Mouse (Mus musculus) heart, postnatal 14 days (tissue): ENCODE measurements around the gene Ly6g6c. TPM values are rescaled to one million over a fixed set of nuclear protein-coding genes. Genes with fewer than 3 reads are reported as not detected.

Experiments
- DNase-seq, 2 experiments: peaks; one replicate each; pipeline ENCODE4 v3.0.0; 2021 to 2022
- intact Hi-C: fragments of 180-260 bp; cut with DNase I; formaldehyde crosslinking; loops from one replicate; pipeline ENCODE4 v1.15.1; 2025
- long read RNA-seq, 2 experiments: library from polyadenylated mRNA; stranded (forward); transcript quantifications; one replicate each; pipeline ENCODE4 v2.0.0; 2021
- total RNA-seq, 2 experiments: library from RNA; stranded (reverse); gene quantifications; 2 replicates each; pipeline ENCODE4 v1.2.3; 2021

Ly6g6c gene
- total RNA-seq: not detected
- long read RNA-seq, experiment 1: 0 reads
- long read RNA-seq, experiment 2: 0 reads

DNA sequence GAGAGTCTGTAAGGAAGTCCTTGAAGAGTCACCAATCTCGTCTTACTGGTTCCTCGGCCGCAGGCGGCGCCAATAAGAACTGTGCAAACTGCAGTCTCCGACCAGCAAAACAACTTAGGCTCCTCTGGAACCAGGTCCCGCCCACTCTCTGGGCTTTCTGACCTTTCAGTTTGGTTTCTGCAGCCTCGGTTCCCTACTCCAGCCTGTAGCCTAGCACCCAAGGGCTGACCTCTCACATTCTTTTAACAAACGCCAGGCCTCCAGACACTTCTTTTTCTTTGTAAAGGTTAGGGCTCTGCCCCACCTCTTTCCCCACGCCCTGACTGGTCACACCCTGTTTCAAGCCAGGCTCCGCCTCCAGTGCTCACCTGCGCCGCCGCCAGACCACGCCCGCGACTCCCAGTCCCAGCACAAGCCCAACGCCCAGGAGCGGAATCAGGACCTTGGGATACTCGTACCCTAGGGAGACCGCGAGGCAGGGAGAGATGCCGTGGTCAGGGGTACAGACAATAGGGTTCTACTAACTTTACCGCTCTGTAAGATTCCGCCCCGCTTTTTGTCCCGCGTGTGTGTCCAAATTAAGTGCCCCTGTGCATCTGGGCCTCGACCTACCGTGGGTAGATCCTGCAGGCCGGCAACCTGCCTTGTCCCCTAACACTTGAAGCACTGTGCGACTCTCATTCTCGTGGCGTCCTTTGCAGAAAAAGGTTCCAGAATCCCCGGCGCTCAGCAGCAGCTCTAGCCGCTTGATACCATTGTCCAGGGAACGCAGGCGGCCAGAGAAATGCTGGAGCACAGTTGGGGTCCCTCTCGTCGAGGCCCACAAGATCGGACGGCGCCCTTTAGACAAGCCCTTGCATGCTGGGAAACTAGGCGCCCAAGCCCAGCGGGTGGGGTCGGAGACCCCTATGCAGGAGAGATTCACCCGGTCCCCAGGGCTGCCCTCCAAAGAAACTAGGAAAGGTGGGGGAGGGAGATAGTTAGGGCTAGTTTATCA is at the start of gene Ly6g6c:
TSS of gene Ly6g6c (plus strand) at position 438 of the 997 bp plus-strand sequence.
- DNase-seq: peak; percentile 53 to 59
- intact Hi-C loops: no loop called here

DNA sequence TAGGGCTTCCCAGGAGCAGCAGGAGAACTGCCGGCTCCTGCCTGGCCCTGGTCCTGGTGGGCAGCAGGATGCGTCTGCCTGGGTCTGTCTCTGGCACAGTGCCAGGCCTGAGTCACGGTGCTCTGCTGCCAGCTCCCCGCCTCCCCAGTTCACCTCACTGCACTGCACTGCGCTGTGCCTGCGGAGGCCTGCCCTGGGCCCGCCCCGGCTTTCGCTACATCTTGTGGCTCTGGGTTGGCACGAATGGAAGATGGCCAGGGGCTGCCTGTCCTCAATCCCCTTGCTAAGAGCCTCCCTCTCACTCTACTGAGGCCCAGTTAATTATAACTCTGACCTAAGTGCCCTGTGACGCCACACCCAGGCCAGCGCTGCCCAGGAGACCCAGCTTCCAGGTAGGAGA is 48.8 kb upstream of the Ly6g6c start, which contains the start of gene Vwa7:
TSS of gene Vwa7 (plus strand) at position 204 of the 400 bp plus-strand sequence.
- intact Hi-C loops: no loop called here
- peak; percentile 41 to 54 for DNase-seq

DNA sequence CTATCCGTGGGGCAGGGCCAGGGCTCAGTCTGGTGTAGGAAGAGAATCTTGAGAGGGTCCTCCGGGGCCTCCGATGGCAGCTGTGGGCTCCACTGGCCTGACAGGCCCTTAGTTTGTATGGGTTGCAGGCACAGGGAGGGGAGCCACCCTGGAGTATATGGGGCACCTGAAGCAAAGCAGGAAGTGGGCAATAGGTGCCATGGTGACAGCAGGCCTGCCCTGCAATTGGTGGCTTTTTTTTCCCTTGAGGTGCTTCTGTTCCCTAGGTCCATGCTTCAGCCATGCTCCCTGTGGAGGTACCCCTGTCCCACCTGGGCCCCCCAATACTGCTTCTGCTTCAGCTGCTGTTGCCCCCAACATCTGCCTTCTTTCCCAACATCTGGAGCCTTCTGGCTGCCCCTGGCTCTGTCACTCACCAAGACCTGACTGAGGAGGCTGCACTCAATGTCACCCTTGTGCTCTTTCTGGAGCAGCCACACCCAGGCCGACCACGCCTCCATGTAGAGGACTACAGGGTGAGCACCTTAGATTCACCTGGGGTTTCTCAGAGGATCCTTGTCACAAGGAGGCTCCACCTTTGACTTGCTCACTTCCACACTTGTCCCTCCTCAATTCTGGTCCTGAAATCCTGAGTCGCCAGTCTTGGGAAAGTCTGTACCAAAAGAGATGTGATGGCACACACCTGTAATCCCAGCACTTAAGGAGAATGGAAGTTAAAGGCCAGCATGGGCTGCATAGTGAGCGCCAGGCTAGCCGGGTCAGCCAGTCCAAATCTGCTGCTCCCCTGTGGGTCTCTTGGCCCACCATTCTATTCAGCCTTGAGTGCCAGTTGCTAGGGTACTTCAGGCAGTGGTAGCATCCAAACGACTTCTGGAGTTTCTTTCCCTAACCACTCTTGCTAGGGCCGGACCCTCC is 48.1 kb upstream of the Ly6g6c start:
- intact Hi-C loops: no loop called here

DNA sequence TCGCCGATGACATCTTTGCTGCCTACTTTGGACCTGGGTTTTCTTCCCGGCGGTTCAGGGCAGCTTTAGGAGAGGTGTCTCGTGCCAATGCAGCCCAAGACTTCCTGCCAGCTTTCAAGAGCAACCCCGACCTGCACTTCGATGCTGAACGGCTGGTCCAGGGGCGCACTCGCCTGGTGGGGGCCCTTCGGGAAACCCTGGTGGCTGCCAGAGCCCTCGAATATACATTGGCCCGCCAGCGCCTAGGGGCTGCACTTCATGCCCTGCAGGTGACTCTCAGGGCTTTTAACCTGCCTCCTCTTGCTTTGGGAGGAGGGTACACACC is 47.5 kb upstream of the Ly6g6c start:
- intact Hi-C loops: no loop called here
- DNase-seq: no peak

More for the DNA sequence above, 48.1 kb upstream of the Ly6g6c start:
- no peak for DNase-seq

DNA sequence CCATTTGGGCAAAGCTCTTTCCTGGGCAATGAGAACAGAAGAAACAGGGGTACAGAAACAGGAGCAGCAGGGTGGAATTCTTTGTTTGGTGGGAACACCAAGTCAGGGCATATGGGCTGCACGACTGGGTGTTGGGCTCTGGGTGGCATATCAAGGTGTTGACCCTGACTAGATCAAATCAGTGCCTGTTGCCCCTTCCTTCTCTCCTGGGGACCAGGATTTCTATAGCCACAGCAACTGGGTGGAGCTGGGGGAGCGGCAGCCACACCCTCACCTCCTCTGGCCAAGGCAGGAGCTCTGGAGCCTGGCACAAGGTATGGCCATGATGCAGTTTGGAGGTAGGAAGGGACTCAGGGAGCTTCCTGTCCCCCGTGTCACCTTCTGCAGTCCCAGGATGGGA is 47.0 kb upstream of the Ly6g6c start:
- intact Hi-C loops: no loop called here
- no peak for DNase-seq

DNA sequence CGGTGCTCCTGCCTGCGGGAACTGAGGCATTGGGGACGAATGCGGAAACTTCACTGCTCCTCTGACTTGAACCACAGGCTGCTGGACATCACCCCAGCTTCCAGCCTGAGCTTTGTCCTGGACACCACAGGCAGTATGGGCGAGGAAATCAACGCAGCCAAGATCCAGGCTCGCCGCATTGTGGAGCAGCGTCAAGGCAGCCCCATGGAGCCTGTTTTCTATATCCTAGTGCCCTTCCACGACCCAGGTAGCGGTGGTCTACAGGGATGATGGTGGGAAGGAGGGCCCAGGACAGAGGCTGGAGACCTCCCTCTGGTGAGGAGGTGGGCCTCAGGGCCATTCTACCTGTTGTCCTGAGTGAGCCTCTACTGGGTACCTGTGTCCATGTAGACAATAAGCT is 45.3 kb upstream of the Ly6g6c start:
- intact Hi-C loops: loop anchor here (2.0 kb wide), 1 partner anchor 59 kb away; the partner anchor contains the start of gene Ly6g6d
- no peak for DNase-seq

DNA sequence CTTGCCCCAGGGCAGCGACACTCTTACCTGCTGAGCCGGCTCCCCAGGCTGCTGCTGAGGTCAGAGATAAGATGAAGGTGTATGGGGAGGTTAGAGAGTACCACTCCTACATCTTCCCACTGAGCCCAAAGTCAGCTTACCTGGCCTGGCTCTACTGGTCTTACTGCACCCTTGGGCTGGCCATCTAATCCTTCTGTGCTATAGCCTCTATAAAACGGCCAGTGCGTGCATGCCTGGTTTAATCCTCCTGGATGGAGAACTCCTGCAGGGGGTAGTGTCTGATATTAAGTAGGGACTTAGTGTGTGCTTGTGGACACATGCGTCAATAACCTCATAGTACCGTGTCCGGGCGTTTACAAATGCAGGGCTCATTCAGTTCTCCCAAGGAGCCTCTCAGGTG is 44.6 kb upstream of the Ly6g6c start:
- DNase-seq: no peak
- intact Hi-C loops: loop anchor here (2.0 kb wide), 1 partner anchor 58 kb away; the partner anchor contains the start of gene Ly6g6d

DNA sequence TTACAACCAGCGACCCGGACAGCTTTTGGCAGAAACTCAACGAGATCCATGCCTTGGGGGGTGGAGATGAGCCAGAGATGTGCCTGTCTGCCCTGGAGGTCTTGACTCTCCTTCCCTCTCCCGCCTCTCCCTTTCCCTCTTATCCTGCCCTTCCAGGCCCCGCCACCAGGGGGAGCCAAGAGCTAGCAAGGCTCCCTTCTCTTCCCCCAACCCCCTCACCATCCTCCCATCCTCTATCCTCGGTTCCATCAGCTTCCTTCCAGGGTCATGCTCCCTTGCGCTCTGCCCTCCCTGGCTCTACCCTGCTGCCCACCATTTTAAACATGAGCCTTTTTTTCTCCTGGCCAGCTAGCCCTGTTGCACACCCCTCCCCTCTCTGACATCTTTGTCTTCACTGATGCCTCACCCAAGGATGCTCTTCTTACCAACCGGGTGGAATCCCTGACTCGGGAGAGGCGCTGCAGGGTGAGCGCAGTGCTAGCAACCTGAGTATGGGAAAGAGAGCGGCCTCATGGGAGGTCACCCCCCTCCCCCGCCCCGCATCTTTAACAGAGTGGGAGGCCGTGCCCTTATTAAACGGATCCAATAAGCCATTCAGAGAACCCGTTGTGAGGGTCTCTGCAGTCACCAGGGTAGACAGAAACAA is 43.9 kb upstream of the Ly6g6c start:
- DNase-seq: peak; percentile 89 to 94
- intact Hi-C loops: loop anchor here (1.0 to 2.0 kb wide), 2 partner anchors 58 to 85 kb away; partner anchors contain the start of gene Ly6g6d

DNA sequence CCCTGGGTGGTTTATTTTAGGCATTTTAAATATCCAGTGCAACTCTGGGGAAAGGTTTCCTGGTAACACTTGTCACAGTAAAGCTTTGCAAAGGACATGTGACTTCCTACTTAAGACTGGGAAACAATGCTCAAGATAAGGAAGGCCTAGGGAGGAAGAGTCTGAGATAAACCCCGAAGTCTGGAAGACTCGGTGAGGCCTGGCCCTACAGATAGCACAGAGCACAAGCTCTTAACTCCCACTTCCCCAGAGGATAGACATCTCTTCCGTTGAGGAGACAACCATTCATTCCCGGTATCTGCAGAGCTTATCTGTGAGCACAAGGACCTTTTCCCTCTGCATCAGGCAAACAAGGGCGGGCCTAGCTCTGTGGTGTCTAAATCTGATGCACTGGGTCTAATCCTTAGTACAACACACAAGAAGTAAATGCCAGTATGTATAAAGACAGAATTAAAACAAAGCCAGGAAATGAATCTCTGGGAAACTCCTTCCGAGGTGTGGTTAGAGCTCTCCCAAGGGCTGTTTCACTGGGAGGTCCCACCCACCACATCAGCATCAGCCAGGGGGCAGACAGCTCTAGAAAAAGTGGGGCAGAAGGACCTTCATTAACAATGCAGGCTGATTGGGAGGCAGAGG is 43.2 kb upstream of the Ly6g6c start:
- intact Hi-C loops: loop anchor here (1.0 to 2.0 kb wide), 4 partner anchors 23 to 84 kb away; partner anchors contain the start of genes Ddah2 and Ly6g6d
- DNase-seq: peak in 1 of 2 experiments; percentile 32

DNA sequence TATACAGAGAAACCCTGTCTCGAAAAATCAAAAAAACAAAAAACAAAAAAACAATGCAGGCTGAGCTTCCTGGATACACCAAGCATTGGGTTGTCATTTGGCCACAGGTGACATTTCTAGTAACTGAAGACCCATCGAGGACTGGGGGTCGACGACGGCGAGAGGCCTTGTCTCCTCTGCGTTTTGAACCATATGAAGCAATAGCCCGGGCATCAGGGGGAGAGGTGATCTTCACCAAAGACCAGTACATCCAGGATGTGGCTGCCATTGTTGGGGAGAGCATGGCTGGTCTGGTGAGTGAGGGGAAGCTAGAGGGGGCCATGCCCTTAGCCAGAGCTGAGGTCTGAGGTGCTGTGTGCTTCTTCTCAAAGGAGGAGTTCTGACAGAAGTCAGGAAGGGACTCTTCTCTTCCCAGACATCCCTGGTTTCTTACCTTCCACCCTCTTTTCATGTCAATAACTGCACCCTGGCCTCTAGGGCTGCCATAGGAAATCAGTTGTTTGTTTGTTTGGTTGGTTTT is 42.6 kb upstream of the Ly6g6c start:
- DNase-seq: no peak
- intact Hi-C loops: loop anchor here (1.0 to 2.0 kb wide), 2 partner anchors 22 to 37 kb away; partner anchors contain the start of gene Ddah2

DNA sequence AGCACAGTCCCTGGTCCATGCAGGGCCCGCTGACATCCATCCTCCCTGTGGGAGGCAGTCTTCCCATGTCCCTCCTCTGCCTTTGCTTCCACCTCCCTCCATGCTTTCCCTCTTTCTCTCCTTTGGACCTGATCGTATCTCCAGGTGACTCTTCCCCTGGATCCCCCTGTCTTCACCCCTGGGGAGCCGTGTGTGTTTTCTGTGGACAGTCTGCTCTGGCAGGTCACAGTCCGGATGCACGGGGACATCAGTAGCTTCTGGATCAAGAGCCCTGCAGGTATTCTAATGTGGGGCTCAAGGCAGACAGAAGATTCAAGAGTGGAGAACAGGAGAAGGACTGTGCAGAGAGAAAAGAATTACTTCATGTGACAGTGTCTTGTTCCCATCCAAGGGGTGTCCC is 42.0 kb upstream of the Ly6g6c start:
- intact Hi-C loops: loop anchor here (2.0 kb wide), 1 partner anchor 22 kb away; no protein-coding TSS in a partner anchor

DNA sequence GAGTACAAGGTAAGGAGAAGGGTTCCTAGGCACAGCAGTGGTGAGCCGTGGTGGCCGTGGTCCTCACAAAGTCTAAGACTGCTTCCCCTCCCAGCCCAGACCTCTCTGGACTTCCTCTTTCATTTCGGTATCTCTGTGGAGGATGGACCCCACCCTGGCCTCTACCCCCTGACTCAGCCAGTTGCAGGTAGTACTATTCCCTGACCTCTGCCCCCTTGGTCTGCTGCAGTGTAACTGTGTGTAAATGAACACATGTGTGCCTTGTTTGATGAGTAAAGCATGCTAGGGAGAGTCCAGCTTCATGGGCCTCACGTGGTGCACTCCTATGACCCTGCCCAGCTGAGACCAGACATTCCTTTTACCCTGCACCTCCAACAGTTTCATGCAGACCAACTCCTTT is 41.4 kb upstream of the Ly6g6c start:
- no peak for DNase-seq

More for the DNA sequence above, 42.0 kb upstream of the Ly6g6c start:
- no peak for DNase-seq

DNA sequence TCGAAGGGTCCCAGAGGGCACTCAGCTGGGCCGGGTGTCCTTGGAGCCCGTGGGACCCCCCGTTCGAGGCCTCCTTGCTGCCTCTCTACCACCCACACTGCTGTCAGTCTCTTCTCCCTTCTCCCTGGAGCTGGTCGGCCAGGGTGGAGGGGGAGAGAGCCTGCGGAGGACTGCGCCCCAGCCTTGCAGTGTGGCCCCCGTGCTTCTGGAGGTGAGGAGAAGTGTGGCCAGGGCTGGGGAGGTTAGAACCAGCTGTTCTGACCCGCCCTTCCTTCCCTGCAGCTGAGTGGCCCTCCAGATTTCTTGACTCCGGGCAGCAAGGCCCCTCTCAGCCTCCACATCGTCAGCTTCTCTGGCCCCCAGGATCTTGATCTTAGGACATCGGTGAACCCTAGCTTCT is 40.9 kb upstream of the Ly6g6c start:
- DNase-seq: no peak
- intact Hi-C loops: no loop called here

More for the DNA sequence above, 41.4 kb upstream of the Ly6g6c start:
- intact Hi-C loops: loop anchor here (2.0 kb wide), 1 partner anchor 21 kb away; no protein-coding TSS in a partner anchor

DNA sequence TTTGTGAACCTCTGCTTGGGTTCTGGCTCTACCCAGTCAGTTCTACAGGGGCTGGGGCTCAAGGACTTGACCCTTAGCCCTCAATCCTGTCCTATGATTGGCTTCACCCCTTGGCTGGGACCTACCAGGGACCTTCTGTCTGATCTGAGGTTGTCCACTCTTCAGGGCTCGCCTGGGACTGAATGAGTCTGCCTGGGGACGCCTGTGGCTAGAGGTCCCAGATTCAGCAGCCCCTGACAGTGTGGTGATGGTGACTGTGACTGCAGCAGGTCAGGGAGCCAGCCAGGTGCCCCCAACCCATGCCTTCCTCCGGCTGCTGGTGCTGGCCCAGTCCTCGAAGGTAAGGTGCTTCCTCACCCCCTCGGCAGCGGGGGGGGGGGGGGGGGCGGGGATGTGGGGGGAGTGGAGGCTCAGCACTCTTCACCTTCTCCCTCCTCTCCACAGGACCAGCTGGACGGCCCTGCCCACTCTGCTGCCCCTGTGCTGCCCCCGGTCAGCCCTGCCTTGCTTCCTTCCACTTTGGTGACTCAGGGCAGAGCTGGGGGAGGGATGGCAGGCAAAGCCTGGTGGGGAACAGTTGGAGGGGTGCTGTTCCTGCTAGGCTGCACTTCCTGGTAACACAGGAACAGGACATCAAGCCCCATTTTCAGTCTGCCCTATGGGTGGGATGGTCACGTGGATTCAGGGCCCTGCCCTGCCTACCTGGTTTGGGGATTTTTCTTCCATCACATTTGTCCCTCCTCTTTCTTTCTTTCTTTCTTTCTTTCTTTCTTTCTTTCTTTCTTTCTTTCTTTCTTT is 40.3 kb upstream of the Ly6g6c start:
- DNase-seq: no peak
- intact Hi-C loops: no loop called here

DNA sequence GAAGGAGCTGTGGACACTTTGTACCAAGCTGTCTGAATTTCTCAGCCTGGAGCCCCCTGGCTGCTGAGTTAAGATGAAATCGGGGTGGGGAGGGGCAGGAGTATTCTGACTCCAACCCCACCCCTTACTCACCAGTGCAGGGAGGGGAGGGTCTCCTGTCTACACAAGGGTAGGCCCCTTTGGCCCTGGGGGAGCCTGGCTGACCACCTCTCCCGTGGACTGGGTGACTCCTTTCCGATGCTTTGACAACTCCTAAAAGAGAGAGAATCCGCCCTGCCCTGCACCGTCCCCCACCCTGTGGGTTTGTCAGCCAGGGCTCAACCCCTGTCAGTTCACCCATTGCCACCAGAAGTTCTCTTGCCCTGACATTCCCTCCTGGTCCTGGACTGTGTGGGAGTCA is 39.0 kb upstream of the Ly6g6c start:
- intact Hi-C loops: no loop called here
- DNase-seq: no peak

DNA sequence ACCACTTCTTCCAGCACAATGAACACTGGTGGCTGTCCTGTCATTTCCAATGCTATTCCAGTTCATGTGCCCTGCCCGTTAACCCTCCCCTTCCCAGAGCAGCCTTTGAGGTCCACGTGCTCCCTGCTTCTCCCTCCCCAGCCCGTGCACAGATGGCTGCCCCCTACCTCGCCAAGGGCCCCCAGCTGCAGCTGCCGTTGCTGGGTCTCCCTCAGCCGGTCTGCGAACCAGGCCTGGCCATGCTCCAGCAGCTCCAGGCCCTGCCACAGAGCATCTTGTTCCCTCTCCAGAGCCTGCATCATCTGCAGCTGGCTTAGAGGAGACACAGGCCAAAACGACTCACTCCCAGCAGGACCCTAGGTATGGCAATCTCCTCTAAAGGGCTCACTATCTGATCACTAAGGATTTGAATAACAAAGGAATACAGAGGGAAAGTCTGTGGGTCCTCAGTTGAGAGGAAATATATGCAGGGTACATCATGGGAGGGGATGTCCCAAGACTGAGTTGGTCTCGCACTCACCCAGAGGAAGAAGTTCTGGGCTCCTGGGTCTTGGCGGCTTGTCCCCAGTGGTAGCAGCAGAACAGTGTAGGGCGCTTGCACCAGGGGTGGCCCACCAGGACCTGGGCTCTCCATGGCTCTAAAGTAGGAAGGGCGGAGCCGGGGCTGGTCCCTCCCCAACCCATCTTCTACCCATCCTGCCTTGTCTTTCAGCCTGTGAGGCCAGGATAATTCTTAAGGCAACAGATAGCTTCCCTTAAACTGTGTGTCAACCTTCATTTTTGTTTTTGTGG is 37.7 kb upstream of the Ly6g6c start, which contains the start of gene Sapcd1:
TSS of gene Sapcd1 (minus strand) at position 740 of the 792 bp plus-strand sequence.
- peak; percentile 52 to 65 for DNase-seq
- intact Hi-C loops: no loop called here

DNA sequence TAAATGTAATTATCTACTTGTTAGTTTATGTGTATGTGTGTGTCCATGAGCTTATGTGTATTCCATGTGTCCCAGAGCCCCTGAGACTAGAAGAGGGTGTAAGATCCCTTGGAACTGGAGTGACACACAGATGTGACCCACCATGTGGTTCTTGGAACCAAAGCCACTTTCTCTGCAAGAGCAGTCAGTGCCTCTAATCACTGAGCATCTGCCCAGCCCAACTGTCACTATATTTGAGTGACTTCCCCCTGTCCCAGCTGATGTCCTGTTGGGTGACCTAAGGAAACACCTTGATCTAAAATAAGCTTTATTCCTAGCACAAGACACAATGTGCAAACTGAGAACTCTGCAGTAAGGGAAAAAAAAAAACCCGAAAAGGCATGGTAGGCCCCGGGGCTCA is 36.9 kb upstream of the Ly6g6c start:
- no peak for DNase-seq
- intact Hi-C loops: no loop called here
